Mouse (Mus musculus) brain, embryonic 14.5 days (tissue): Measurements from ENCODE around the gene Fbln2.

Experiments
- CTCF ChIP-seq: fragments of 200-500 bp; IDR thresholded peaks from 2 replicates; pipeline ENCODE4 v1.5.1; 2012; ENCODE audit warnings: inconsistent platforms, mild to moderate bottlenecking, moderate library complexity, borderline replicate concordance; ENCODE audit not compliant: insufficient read depth, insufficient read length; ENCODE audit errors: extremely low read depth
- POLR2A ChIP-seq: fragments of 200-500 bp; IDR thresholded peaks from 2 replicates; pipeline ENCODE4 v1.6.1; 2012; ENCODE audit warnings: mild to moderate bottlenecking, inconsistent platforms, borderline replicate concordance; ENCODE audit not compliant: poor library complexity, insufficient read depth, insufficient read length, severe bottlenecking; ENCODE audit errors: extremely low read depth

GRCm38 (mm10) chr6:91187871-91188270, 24.4 kb upstream of the Fbln2 start:
- TF ChIP-seq CTCF (no peak), POLR2A (no peak)
